15 mouse cellular contexts compared by ENCODE assay signal in genomic region chr6:90688742-90689141, GRCm38 (mm10).
DNase-seq lines count a peak whose midpoint lies in the region; ATAC-seq and TF ChIP-seq lines count a peak whose summit lies in the region.
"Had no signal": no experiment of that assay in that cellular context is flagged by ENCODE, and none has a peak within 500 bp of the region (broad histone marks: within the 10 kb centered on the region; RNA-seq: fewer than 3 reads in every experiment).

No protein-coding gene starts in this region.

- H3K4me3 ChIP-seq in gastrocnemius, adult 2 months = peak overlapping the region; percentile 31
- no peak overlapping the region for H3K4me3 ChIP-seq in brown adipose tissue, adult 24 weeks (ENCODE audit: insufficient read depth, low read depth, low read length)
- H3K4me3 ChIP-seq in heart, postnatal 0 days (ENCODE audit: low read depth, low read length) = no peak overlapping the region
- H3K4me3 ChIP-seq: lung, embryonic 15.5 days; midbrain, embryonic 10.5 days had no signal

- ATAC-seq in heart, postnatal 0 days (ENCODE audit: insufficient read depth, low read depth) = peak; percentile 69
- no peak for ATAC-seq in erythroblast, adult 5-6 weeks (replicated peaks; ENCODE audit: low FRiP score, poor library complexity, severe bottlenecking)
- ATAC-seq: forebrain, postnatal 0 days had no signal

- 7% methylated on average over 3 of the region's 3 CpGs for WGBS in heart, postnatal 0 days

- H3K4me2 ChIP-seq in heart, postnatal 0 days (ENCODE audit: low read depth, low read length) = peak overlapping the region; percentile 32; the same call in 1 of the 2 replicates
- H3K4me2 ChIP-seq: lung, embryonic 15.5 days had no signal

- H3K9me3 ChIP-seq in heart, postnatal 0 days (replicated peaks; ENCODE audit: control insufficient read depth, low read length) = no peaks in the 10 kb centered on the region
- H3K9me3 ChIP-seq: G1E; lung, embryonic 15.5 days; midbrain, embryonic 10.5 days had no signal

- peak; percentile 22; the same call in 1 of the 2 replicates for TF ChIP-seq CTCF in gastrocnemius, adult 2 months (IDR thresholded peaks at IDR 0.05)
- TF ChIP-seq CTCF in heart, postnatal 0 days (IDR thresholded peaks at IDR 0.05; ENCODE audit: low read depth) = no peak

- H3K27me3 ChIP-seq in heart, postnatal 0 days (ENCODE audit: control insufficient read depth, insufficient read depth, low read length) = no peaks in the 10 kb centered on the region
- H3K27me3 ChIP-seq: lung, embryonic 15.5 days had no signal

- H3K36me3 ChIP-seq in heart, postnatal 0 days (replicated peaks; ENCODE audit: control insufficient read depth, insufficient read depth, low read length) = peaks cover 55% of the 10 kb centered on the region

- peak; percentile 64 for DNase-seq in gastrocnemius, adult 2 months
- DNase-seq in gastrocnemius, postnatal 10 days = no peak
- peak; percentile 25 for DNase-seq in kidney, postnatal 10 days
- no peak for DNase-seq in kidney, adult 8-10 months
- DNase-seq in heart, postnatal 0 days (ENCODE audit: low spot score) = peak; percentile 65
- no peak for DNase-seq in adrenal gland, adult 18-20 months (ENCODE audit: low spot score in 2 of 2)
- DNase-seq: adrenal gland, postnatal 14 days; forebrain, postnatal 0 days; right cerebral cortex, postnatal 14 days; thymus, adult 2 months had no signal

- peak overlapping the region; percentile 90 for H3K27ac ChIP-seq in gastrocnemius, adult 2 months
- peak overlapping the region; percentile 19; the same call in 1 of the 2 replicates for H3K27ac ChIP-seq in brown adipose tissue, adult 24 weeks (replicated peaks; ENCODE audit: low read depth, low read length)
- peak overlapping the region; percentile 58 for H3K27ac ChIP-seq in heart, postnatal 0 days (ENCODE audit: low read depth)
- H3K27ac ChIP-seq: lung, embryonic 15.5 days; midbrain, embryonic 10.5 days had no signal

- no peak for TF ChIP-seq EP300 in heart, postnatal 0 days (IDR thresholded peaks at IDR 0.05; ENCODE audit: low read depth)

- no peak overlapping the region for H3K9ac ChIP-seq in heart, postnatal 0 days (replicated peaks; ENCODE audit: low read depth, low read length)
- H3K9ac ChIP-seq: forebrain, postnatal 0 days; lung, embryonic 15.5 days had no signal

- peaks cover 27% of the 10 kb centered on the region for H3K4me1 ChIP-seq in brown adipose tissue, adult 24 weeks (ENCODE audit: control insufficient read depth, insufficient read depth, insufficient read length, low read length)
- peaks cover 42% of the 10 kb centered on the region for H3K4me1 ChIP-seq in heart, postnatal 0 days (ENCODE audit: control insufficient read depth, insufficient read depth)
- H3K4me1 ChIP-seq: midbrain, embryonic 10.5 days had no signal

- intact Hi-C loops in gastrocnemius, adult 2 months (cut with DNase I) = no loop called here

Comparison
In these comparisons a context has a peak if more than half of its experiments do, and no peak if none do; other contexts are left out.
1. DNase-seq: peak in gastrocnemius, adult 2 months (single experiment), kidney, postnatal 10 days (single experiment) and heart, postnatal 0 days (single experiment); none in gastrocnemius, postnatal 10 days (single experiment), kidney, adult 8-10 months (0 of 2) and adrenal gland, adult 18-20 months (0 of 2).
2. H3K27ac ChIP-seq: peak in every context shown above with its lines; median percentile 90 in gastrocnemius, adult 2 months; 58 in heart, postnatal 0 days; 19 in brown adipose tissue, adult 24 weeks.